Mouse (Mus musculus) small intestine, adult 2 months (tissue): ENCODE results near the gene Itga2.

Experiments used
- CTCF ChIP-seq: fragments of 200-500 bp; IDR thresholded peaks from 2 replicates; pipeline ENCODE4 v1.5.1; 2012; ENCODE audit warnings: low read depth, mild to moderate bottlenecking, control low read depth, inconsistent platforms, low read length, moderate library complexity, mixed read lengths; ENCODE audit not compliant: insufficient replicate concordance, insufficient read length; ENCODE audit errors: extremely low read depth
- POLR2A ChIP-seq: fragments of 200-500 bp; IDR thresholded peaks from 2 replicates; pipeline ENCODE4 v1.6.1; 2012; ENCODE audit warnings: low read depth, mild to moderate bottlenecking, control low read depth, inconsistent platforms, low read length, moderate library complexity

DNA sequence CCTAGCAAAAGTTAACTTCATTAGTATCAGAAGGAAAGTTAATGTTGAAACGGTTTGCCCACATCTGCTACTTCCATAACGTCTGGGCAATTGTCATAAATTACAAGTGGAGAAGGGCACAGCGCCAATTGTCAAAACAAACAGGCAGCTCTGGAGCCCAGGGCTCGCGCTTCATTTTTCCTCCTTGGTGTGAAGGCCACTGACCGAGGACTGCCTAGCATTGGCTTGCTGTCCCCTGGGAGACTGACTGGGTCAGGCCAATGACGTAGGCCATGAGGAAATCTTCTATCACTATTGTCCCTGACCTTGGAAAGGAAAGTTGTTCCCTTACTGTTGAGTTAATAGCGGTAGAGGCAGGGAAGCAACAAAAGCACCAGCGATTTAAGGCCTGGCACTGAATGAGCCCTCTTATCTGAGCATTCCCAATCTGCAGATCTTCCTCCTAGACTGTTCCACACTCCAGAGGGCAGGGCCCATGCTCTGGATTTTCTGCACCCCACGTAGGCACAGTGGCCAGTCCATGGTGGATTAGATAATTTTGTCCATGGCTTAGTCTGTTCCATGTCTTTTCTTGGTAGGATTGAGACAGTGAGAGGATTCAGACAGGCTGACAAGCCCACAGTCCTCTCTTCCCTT lies 35.0 kb downstream of the Itga2 start:
- no peak for TF ChIP-seq CTCF
- no peak for TF ChIP-seq POLR2A
